Mouse (Mus musculus) E14TG2a.4 (cell line): ENCODE results near the gene Prm2.

Experiments
- CTCF ChIP-seq: conservative IDR thresholded peaks from 2 replicates; pipeline ENCODE4 v1.5.1; 2014; ENCODE audit warnings: low read length
- NANOG ChIP-seq: IDR thresholded peaks from 2 replicates; pipeline ENCODE4 v1.6.1; 2014; ENCODE audit warnings: borderline replicate concordance, low read length, mixed read lengths
- POU5F1 ChIP-seq: IDR thresholded peaks from 2 replicates; pipeline ENCODE4 v1.6.1; 2014; ENCODE audit warnings: low read length, borderline replicate concordance

DNA sequence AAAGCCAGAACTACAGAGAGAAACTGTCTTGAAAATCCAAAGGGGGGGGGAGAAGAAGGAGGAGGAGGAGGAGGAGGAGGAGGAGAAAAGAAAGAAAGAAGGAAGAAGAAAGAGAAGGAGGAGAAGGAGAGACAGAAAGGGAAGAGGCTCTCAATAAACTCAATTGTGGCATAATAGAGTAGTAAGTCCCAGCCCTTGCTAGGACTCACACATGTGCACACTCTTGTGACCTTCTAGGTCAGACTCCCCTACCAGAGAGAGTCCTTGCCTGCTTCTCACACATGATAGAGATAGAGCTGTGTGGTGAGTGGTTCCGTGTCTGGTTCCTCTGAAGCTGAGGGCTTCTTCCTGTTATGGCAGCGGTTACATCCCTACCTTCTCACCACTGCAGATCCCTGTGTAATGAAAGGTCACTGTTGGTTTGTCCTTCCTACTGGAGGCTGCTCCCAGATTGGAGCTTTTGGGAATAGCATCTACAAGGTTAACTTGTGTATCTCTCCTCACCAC, 17.0 kb upstream of the Prm2 start, which contains the start of gene Gm11172:
- TF ChIP-seq CTCF (no peak), NANOG (no peak), POU5F1 (no peak)
